Mouse (Mus musculus) right cerebral cortex, adult 18-20 months (tissue): Measurements from ENCODE around the gene Btbd3.
A peak's percentile ranks its signal among the peaks of the same experiment; 100 is the strongest.

Source experiments
- DNase-seq: peaks from one replicate; pipeline ENCODE4 v3.0.0; 2022; ENCODE audit warnings: mixed read lengths

Gene Btbd3

DNA sequence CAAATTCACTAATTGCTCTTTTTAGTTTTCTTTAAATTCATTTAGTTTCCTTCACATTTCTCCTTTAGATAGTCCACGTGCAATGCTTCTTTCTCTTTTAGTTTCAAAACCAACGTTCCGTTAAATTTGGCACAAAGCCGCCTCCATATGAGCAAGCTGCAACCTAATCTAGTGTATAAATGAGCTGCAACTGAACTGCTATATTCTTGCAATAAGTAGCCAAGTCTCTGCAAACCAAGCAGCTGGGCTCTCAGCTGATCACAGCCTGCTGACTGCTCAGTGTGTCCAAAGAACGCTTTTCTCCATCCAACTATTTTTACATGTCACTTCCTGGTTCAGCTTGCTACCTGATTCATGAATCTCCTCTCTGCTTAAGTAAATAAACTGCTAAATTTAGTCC is 295.2 kb downstream of the Btbd3 start:
- peak; percentile 59 for DNase-seq

DNA sequence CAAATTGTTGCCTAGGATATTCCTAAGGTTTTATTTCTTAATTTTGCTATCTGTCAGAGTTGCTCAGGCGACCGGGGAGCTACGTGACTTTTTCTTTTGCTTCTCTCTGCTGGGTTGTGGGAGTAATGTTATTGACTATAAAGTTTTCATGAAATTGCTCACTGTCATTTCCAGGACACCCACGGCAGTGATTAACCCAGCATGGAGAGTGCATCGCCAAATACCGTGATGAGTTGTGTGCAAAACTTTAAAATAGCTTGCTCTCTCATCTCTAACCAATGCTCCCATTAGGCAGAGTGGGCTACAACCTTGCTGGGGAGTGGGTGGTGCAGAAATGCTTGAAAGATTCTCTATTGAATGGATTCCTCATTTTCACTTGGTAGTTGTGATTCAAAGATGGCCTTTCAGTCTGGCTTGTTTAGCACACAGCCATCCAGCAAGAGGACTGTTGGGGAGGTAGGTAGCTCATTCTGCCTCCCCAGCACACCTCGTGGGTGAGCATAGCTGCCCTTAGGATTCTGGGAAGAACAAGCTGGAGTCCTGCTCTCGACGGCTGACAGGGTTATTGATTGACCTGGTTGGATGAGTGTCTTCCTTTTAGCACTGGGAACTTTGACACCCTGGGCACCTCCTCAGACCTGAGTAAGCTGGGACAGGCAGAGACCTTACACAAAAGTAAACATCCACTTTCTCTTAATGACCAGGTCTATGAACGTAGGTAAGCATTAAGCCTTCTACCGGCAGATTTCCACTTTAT is 298.9 kb downstream of the Btbd3 start:
- peak; percentile 47 for DNase-seq

DNA sequence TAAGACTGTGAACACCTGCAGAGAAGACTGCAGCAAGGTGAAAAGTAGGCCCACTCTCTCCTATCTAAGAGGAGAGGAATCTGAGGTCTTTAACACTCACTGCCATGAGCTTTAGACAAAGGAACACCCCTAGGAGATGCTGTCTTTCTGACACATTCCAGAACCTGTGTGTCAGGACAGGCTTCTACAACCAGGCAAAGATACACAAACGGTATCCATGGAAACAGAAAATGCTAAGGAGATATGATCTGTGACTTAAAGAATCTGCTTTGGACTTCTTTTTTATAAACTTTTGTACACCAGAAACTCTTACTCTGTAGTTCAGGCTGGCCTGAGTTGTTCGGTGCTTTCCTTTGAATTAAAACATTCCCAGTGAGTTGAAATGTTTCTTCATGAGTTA is 329.6 kb downstream of the Btbd3 start:
- DNase-seq: no peak

DNA sequence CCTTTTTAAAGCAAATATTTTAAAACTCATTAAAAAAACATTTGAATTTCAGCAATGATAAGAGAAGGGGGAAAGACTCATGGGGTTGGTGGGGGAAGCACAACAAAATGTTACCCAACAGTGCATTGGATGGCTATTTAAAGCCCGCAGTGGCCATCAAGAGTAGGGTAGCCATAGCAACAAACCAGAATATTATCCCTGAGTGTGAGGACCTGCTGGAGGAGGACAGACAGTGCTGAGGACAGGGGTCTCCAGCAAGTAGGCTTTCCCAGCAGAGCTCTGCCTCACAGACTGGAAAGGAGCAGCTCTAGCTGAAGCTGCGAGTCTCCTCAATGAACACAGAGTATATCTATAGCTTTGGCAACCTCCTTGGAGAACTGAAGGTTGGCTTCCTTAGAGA is 331.0 kb downstream of the Btbd3 start:
- DNase-seq: no peak

DNA sequence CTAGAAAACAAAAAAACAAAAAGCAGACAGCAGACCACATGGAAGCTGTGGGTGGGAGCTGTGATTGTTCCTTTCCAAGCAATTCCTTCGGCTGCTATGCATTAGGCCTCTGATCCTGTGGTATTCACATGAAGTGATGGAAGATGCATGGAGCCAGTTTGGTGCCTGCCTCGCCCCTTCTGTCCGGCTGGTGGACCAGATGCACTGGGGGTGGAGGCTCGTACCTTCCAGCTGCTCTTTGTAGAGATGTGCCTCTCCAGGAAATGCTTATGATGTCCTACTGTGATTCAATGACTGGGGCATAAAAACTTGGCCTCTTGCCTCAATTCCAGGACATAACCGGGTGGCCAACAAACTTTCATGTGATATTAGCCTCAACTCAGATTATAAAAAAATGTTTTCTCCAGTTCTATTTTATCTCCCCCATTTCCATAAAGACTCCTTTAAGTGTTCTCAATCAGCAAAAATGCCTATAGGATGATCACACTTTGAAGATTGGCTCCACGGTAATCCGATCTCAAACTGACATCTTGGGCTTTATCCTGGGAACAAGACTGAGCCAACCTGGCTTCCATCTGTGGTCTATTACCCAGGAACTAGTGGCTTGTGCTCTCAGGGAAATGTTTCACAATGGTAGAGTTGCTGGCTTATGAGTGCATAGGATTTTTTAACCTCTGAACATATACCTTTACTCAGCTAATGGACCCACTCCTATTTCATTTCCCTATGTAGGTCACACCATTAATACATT is 331.6 kb downstream of the Btbd3 start:
- DNase-seq: peak; percentile 43

DNA sequence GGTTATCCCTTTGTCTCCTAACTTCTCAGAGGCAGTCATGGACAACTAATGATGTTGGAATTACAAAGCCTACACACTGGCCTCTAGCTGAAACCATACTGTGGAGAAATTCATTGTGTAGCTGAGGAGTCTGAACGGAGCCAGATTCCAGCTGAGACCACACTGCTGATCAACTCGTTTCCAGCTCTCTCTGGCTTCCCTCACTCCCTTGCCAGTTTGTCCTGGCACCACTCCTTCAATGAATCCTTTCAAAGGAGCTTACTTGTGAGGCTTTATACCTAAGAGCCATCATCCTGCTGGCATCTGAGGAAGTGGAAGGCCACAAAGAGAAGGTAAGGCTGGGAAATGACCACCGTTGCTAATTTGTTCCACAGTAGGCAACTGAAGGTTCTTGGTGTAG is 332.7 kb downstream of the Btbd3 start:
- no peak for DNase-seq

DNA sequence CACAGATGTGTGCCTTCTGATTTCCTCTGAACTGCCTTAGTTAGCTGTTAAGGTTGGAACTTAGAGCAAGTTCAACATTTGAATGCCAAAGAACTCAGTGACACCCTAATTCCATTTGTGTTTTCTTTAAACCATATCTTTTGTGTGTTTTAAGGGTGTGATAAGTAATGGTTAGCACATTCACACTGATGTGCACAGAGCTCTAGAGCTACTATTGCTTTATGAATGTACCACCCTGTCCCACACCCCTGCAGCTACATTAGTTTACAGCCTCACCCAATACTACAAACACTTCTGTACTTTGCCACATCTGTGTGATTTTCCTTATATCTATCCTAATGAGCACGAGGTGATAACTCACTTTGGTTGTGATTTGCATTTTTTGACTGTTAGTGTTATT is 333.9 kb downstream of the Btbd3 start:
- DNase-seq: no peak

DNA sequence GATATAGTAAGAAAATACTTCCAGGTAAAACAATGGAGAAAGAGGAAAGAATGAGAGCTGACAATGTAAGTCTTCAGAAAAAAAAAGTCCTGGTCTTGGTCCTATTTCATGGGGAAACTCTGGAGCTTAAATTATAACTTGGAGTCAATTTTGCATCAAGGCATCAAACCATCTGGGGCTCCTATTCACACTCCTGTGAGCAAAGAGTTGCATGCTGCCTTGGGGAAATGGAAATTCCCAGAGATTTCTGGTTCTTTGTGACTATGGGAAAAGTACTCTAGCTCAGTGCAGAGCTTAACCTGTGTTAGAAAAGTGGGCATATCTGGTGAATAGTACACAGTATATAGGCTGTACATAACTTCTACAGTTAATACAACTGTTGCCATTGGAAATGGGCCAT is 356.0 kb downstream of the Btbd3 start:
- peak; percentile 18 for DNase-seq

DNA sequence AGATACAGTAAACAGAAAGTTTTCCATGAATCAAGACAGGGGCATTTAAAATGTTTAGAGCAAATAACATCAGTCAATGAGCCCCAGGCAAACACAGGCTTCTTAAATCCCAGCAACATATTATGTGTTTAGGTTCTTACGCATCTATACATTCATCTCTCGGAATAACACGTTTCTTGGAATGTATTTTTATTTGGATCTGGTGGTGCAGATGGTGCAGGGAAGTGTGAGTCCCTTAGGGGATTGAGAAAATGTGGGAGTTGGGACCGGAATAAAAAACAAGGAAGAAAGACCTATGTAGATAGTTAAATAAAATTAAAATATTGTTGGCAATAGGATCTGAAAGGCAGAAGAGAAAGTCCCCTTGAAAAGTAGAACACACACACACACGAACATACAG is 361.1 kb downstream of the Btbd3 start:
- peak; percentile 54 for DNase-seq
